Mouse (Mus musculus) right cerebral cortex, adult 18-20 months (tissue): ENCODE measurements around the gene Ppp1r1b.

Source experiments
- DNase-seq: peaks from one replicate; pipeline ENCODE4 v3.0.0; 2022; ENCODE audit warnings: mixed read lengths

Gene Ppp1r1b

GRCm38 (mm10) chr11:98329081-98329959 lies 18.9 kb upstream of the Ppp1r1b start, which contains the start of gene Neurod2:
Neurod2 (minus strand) TSS chr11:98329648.
- peak; percentile 80 for DNase-seq

DNA sequence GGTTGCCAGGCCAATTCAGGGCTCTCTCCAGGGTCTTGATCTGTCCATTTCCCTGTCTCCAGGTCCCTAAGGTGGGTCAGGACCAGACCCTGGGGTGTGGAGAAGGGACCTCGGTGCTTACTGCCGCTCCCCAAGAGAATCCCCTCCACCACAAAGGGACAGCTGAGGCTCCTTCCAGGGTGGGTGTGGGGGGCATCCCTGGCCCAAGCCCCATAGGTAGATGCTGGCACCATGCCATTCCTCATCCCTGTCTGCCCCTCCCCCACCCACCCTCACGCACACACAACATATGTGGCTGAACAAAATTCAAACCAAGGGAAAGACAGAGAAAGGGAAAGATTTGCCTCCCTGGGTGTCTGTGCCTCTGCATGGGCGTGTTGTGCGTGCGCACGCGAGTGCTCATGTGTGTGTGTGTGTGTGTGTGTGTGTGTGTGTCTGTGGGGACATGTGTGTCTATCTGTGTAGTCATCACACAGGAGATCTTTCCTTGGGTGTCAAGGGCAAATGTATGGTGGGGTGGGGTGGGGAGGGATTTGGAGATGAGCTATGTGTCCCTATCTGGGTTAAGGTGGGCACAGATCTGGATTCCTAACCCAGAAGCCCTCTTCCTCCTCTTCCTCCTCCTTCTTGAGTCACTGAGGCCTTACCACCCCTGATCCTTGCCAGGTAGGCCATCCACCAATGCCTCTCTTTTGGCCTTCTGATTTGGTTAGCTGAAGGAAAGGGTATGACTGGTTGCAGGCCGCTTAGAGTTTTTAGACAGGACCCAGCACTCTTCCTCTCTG lies 18.1 kb upstream of the Ppp1r1b start:
- DNase-seq: no peak

- DNase-seq: no peak
These were observed 17.4 kb upstream of the Ppp1r1b start for GRCm38 (mm10) chr11:98330745-98331204.

GRCm38 (mm10) chr11:98331401-98331800 lies 16.8 kb upstream of the Ppp1r1b start:
- DNase-seq: no peak

DNA sequence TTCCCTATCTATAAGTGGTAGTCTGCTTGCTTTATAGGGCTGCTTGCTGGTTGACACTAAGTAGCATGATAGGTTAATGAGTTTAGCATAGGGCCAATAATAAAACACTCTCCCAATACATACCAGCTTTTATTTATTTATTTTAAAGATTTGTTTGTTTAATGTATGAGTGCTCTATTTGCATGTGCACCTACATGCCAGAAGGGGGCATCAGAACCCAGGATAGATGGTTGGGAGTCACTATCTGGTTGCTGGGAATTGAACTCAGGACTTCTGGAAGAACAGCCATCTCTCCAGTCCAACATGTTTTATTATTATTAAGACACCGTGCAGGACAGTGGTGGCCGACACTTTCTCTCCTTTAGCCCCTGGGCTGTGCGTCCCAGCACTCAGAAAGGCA lies 16.0 kb upstream of the Ppp1r1b start:
- no peak for DNase-seq

- no peak for DNase-seq
These were observed 15.4 kb upstream of the Ppp1r1b start for GRCm38 (mm10) chr11:98332841-98333240.

- no peak for DNase-seq
These were observed 14.9 kb upstream of the Ppp1r1b start for GRCm38 (mm10) chr11:98333263-98333696.

- no peak for DNase-seq
These were observed 14.0 kb upstream of the Ppp1r1b start for GRCm38 (mm10) chr11:98333981-98334741.

- DNase-seq: no peak
These were observed 13.0 kb upstream of the Ppp1r1b start for GRCm38 (mm10) chr11:98335250-98335649.

DNA sequence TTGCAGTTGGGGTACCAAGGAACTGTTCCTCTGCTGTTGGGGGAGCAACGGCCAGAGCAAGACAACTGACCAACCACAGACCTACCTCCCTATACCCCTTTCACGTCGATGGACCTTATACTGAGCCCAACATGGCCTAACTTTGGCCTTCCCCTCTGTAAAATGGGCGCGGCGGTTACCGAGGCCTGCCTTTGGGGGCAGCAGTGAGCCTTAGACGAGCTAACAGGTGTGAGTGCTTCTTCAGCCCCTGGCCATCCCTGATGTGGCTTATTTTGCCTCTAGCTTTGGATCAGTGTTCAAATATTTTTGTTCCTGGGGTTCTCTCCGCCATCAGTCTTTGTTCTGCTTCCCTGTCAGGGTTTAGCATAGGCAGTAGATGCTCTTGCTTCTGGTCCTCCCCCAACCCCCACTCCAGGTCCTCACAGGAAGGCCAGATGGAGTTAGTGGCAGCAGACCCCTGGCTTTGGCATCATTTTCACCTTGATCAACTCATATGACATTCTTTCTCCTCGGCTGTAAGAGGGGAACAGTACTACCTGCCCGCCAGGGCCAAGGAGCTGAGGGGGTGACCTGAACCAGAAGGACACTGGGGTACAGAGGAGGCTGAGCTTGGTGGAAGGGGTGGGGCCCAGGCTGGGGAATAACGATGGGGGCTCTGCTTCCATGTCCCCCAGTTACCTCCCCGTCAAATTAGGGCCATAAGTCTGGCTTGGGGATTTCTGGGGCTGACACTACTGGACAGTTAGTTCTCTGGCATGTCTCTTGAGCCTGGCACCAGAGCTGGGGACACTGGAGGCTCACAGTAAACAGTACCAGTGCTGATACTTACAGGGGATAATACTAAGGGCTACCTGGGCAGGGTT lies 11.7 kb upstream of the Ppp1r1b start:
- no peak for DNase-seq

DNA sequence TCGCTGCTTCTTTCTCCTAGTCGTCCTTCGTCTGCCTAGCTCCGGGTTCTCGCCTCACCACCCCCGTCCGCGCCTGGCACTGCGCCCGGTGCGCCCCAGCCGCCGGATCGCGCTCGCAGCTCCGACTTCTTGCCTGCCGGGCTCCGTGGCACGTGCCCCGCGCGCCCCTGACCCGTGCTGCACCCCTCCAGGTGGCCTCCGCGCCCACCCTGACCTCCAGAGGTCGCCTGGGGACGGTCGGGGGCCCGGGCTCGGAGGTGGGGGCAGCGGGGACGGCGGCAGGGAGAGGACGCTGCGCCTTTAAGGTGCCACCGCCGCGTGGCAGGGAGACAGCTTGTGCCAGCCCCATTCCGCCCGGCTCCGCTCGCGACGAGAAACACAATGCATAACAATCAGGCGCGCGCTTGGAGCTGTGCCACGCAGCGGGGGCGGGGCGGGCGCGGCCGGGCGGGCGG lies 9.7 kb upstream of the Ppp1r1b start:
- DNase-seq: peak; percentile 89

GRCm38 (mm10) chr11:98339071-98339501 lies 9.1 kb upstream of the Ppp1r1b start:
- DNase-seq: no peak

DNA sequence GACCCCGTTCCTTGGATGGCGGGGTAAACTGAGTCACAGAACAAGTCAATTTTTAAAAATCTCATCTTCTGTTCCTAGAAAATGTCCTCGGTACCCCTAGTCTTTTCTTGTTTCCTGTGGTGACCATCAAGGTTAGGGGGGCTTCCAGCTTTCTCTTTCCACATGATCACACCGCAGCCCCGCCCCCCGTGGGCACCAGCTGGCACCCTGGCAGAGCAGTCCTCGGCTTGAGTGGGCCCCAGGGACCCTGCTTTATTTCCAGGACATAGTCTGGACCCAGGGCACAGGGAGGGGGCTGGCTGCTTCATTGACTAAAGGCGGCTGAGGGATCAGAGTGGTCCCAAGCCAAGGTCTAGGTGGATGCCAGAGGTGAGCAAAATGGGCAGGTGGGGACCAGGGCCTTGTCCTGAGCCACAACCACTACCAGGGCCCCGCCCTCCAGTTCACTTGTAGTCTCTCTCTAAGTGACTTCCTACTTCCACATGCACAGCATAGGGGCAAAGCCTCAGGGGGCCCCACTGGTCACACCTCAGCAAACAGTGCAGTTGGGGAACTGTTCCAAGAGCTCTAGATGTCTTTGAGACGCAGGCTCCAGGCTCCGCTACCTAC lies 8.4 kb upstream of the Ppp1r1b start:
- no peak for DNase-seq

- no peak for DNase-seq
These were observed 7.6 kb upstream of the Ppp1r1b start for GRCm38 (mm10) chr11:98340597-98340996.

- DNase-seq: no peak
These were observed 7.0 kb upstream of the Ppp1r1b start for GRCm38 (mm10) chr11:98341174-98341573.

GRCm38 (mm10) chr11:98342000-98342945 lies 5.9 kb upstream of the Ppp1r1b start:
- peak; percentile 94 for DNase-seq

- DNase-seq: peak; percentile 82
These were observed 3.0 kb upstream of the Ppp1r1b start for GRCm38 (mm10) chr11:98345253-98345652.

DNA sequence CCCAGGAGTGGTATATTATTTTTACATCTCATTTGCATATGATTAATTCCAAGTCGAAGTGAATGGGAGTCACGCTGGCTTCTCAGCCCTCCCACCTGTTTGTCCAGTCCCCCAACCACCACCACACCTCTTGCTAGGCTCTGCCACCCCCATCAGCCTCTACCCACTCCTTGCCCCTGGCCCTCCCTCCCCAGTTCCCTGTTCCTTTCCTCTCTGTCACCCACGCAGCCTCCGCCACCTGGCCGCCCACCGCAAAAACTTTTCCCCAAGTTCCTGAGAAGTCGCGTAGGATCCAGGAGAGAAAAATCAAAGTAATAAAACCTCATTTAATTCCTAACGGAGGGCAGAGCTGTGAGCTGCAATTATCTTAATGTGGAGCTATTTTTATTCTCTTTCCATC lies 2.0 kb upstream of the Ppp1r1b start:
- peak; percentile 73 for DNase-seq

DNA sequence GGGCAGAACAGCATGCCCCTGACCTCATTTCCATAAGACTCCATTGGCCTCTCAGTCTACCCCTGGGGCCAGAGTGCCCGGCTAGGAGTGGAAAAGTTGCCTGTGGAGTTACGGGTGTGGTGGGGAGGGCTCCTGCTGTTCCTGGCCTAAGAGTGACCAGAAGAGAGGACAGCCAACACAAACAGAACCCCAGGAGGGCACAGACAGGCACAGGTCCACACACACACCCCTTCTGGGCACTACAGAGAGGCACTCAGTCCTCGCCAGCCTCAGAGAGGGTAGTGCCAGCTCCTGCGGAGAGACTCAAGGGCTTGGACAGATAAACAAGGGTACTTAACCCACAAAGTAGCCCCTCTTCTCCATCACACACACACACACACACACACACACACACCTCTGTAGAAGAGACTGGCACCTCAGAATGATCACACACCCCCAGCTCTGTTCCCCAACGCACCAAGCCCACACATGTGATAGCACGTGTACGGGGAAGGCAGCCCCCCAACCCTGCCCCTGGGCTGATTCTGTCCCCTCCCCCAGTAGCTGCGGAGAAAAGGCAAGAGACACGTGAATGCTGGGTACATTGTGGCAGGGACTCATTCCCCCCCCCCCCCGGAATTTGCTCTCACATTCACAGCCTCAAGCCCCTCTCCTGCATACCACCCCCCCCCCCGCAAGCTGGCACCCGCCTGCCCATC lies 670 bp upstream of the Ppp1r1b start:
- DNase-seq: no peak
